Mouse (Mus musculus) myocyte (in vitro differentiated cells): ENCODE measurements around the gene Tas2r143. TPM values are rescaled to one million over a fixed set of nuclear protein-coding genes. Genes with fewer than 3 reads are reported as not detected.

Source experiments
- H3K27me3 ChIP-seq: one replicate; pipeline ENCODE4 v1.6.1; 2011; ENCODE audit not compliant: control insufficient read depth, insufficient read depth, insufficient read length
- H3K36me3 ChIP-seq: one replicate; pipeline ENCODE4 v1.6.1; 2011; ENCODE audit not compliant: control insufficient read depth, insufficient read depth
- H3K4me2 ChIP-seq: one replicate; pipeline ENCODE4 v1.6.1; 2011; ENCODE audit warnings: low read depth, control low read depth
- H3K4me3 ChIP-seq: one replicate; pipeline ENCODE4 v1.5.1; 2011; ENCODE audit warnings: mild to moderate bottlenecking, control low read depth, moderate library complexity
- H3K79me2 ChIP-seq: one replicate; pipeline ENCODE4 v1.6.1; 2011; ENCODE audit not compliant: control insufficient read depth, insufficient read depth
- H3ac ChIP-seq: one replicate; pipeline ENCODE4 v1.6.1; 2011; ENCODE audit not compliant: control insufficient read depth, insufficient read length
- CEBPB ChIP-seq: IDR thresholded peaks from 2 replicates; pipeline ENCODE4 v1.6.1; 2011; ENCODE audit warnings: mild to moderate bottlenecking, moderate library complexity; ENCODE audit not compliant: poor library complexity, insufficient read depth, severe bottlenecking
- E2F4 ChIP-seq: IDR thresholded peaks from one replicate; pipeline ENCODE4 v1.6.1; 2011; ENCODE audit warnings: mild to moderate bottlenecking, control low read depth, moderate library complexity; ENCODE audit not compliant: insufficient read depth
- MAX ChIP-seq: IDR thresholded peaks from one replicate; pipeline ENCODE4 v1.6.1; 2011; ENCODE audit warnings: low read depth, mild to moderate bottlenecking, control low read depth
- MYOD1 ChIP-seq, 3 experiments: IDR thresholded peaks; one replicate each; pipeline ENCODE4 v1.6.1; 2011; ENCODE audit warnings: control low read depth in 2 of 3, low read depth in 2 of 3, mild to moderate bottlenecking in 2 of 3, moderate library complexity in 1 of 3; ENCODE audit not compliant: insufficient read length in 2 of 3, control insufficient read depth in 1 of 3
- MYOG ChIP-seq, 3 experiments: IDR thresholded peaks; one replicate each; pipeline ENCODE4 v1.6.1; 2011; ENCODE audit warnings: control low read depth in 2 of 3, low read depth in 2 of 3, mild to moderate bottlenecking in 2 of 3; ENCODE audit not compliant: insufficient read length in 2 of 3, control insufficient read depth in 1 of 3, insufficient read depth in 1 of 3
- POLR2A ChIP-seq: IDR thresholded peaks from one replicate; pipeline ENCODE4 v1.6.1; 2011; ENCODE audit warnings: low read depth, mild to moderate bottlenecking, control low read depth, moderate library complexity; ENCODE audit not compliant: insufficient read length
- POLR2AphosphoS2 ChIP-seq: IDR thresholded peaks from one replicate; pipeline ENCODE4 v1.6.1; 2011; ENCODE audit warnings: low read depth, control low read depth; ENCODE audit not compliant: insufficient read length
- REST ChIP-seq: IDR thresholded peaks from one replicate; pipeline ENCODE4 v1.6.1; 2011; ENCODE audit warnings: mild to moderate bottlenecking, control low read depth, moderate library complexity; ENCODE audit not compliant: insufficient read depth, insufficient read length
- SRF ChIP-seq: IDR thresholded peaks from one replicate; pipeline ENCODE4 v1.6.1; 2011; ENCODE audit warnings: low read depth; ENCODE audit not compliant: control insufficient read depth, insufficient read length
- TCF12 ChIP-seq: IDR thresholded peaks from one replicate; pipeline ENCODE4 v1.6.1; 2011; ENCODE audit warnings: mild to moderate bottlenecking, control low read depth; ENCODE audit not compliant: poor library complexity, insufficient read depth, severe bottlenecking
- TCF3 ChIP-seq: IDR thresholded peaks from one replicate; pipeline ENCODE4 v1.6.1; 2011; ENCODE audit warnings: low read depth, control low read depth; ENCODE audit not compliant: insufficient read length
- USF1 ChIP-seq: IDR thresholded peaks from one replicate; pipeline ENCODE4 v1.6.1; 2011; ENCODE audit warnings: low read depth, mild to moderate bottlenecking, control low read depth, moderate library complexity
- polyA plus RNA-seq: library from polyadenylated mRNA; unstranded; fragments of >200 nt; fragmentation: generic; extraction: Trizol; gene quantifications from one replicate; pipeline ENCODE4 v1.2.1, GENCODE M21; 2012; ENCODE audit warnings: missing spikeins

Gene Tas2r143
- polyA plus RNA-seq, 1 experiment, result not detected

GRCm38 (mm10) chr6:42356913-42357312, 43.1 kb upstream of the Tas2r143 start:
- no peak for TF ChIP-seq MYOG (IDR thresholded peaks at IDR 0.05; ENCODE audit: control insufficient read depth in 1 of 3, insufficient read depth in 1 of 3, insufficient read length in 2 of 3, low read depth in 2 of 3)
- TF ChIP-seq REST, result no peak
- no peak for TF ChIP-seq POLR2AphosphoS2
- no peak for TF ChIP-seq TCF3
- no peak for TF ChIP-seq TCF12
- no peak for TF ChIP-seq SRF
- no peak for TF ChIP-seq CEBPB
- no peak for TF ChIP-seq MAX
- no peak for TF ChIP-seq POLR2A
- TF ChIP-seq E2F4, result no peak
- Histone ChIP-seq H3K4me3 (no peak overlapping the region), H3K4me2 (peak overlapping the region; percentile 89), H3K79me2 (peaks cover 45% of the 10 kb centered on the region), H3K27me3 (no peaks in the 10 kb centered on the region), H3ac (no peak overlapping the region), H3K36me3 (peaks cover 74% of the 10 kb centered on the region)

GRCm38 (mm10) chr6:42357901-42358300, 42.1 kb upstream of the Tas2r143 start:
- Histone ChIP-seq H3K27me3 (no peaks in the 10 kb centered on the region), H3K4me3 (no peak overlapping the region), H3K79me2 (peaks cover 35% of the 10 kb centered on the region), H3K36me3 (peaks cover 64% of the 10 kb centered on the region), H3K4me2 (no peak overlapping the region), H3ac (no peak overlapping the region)
- peak; percentile 40 for TF ChIP-seq POLR2AphosphoS2
- no peak for TF ChIP-seq REST
- no peak for TF ChIP-seq SRF
- no peak for TF ChIP-seq MYOG (IDR thresholded peaks at IDR 0.05; ENCODE audit: control insufficient read depth in 1 of 3, insufficient read depth in 1 of 3, insufficient read length in 2 of 3, low read depth in 2 of 3)
- no peak for TF ChIP-seq E2F4
- no peak for TF ChIP-seq MAX

- no peak overlapping the region for H3ac ChIP-seq
- no peak overlapping the region for H3K4me3 ChIP-seq
- peaks cover 54% of the 10 kb centered on the region for H3K36me3 ChIP-seq
- H3K79me2 ChIP-seq, result peaks cover 25% of the 10 kb centered on the region
- H3K27me3 ChIP-seq, result no peaks in the 10 kb centered on the region
- TF ChIP-seq SRF (no peak), MAX (no peak), REST (no peak), CEBPB (no peak), E2F4 (no peak), POLR2A (peak; percentile 41), TCF3 (no peak), TCF12 (no peak), MYOG (IDR thresholded peaks at IDR 0.05; ENCODE audit: control insufficient read depth in 1 of 3, insufficient read depth in 1 of 3, insufficient read length in 2 of 3, low read depth in 2 of 3) (no peak), USF1 (no peak), POLR2AphosphoS2 (peak; percentile 67), MYOD1 (IDR thresholded peaks at IDR 0.05; ENCODE audit: control insufficient read depth in 1 of 3, insufficient read length in 2 of 3, low read depth in 2 of 3) (no peak)
- no peak overlapping the region for H3K4me2 ChIP-seq
These were observed 41.1 kb upstream of the Tas2r143 start for GRCm38 (mm10) chr6:42358901-42359300.

- Histone ChIP-seq H3K27me3 (no peaks in the 10 kb centered on the region), H3ac (no peak overlapping the region), H3K36me3 (peaks cover 54% of the 10 kb centered on the region), H3K4me3 (no peak overlapping the region), H3K4me2 (no peak overlapping the region), H3K79me2 (peaks cover 19% of the 10 kb centered on the region)
- TF ChIP-seq MAX (no peak), POLR2AphosphoS2 (peak; percentile 96), POLR2A (peak; percentile 52)
These were observed 40.5 kb upstream of the Tas2r143 start for GRCm38 (mm10) chr6:42359364-42360147.

GRCm38 (mm10) chr6:42360231-42360840, 39.7 kb upstream of the Tas2r143 start:
- Histone ChIP-seq H3ac (no peak overlapping the region), H3K79me2 (peaks cover 11% of the 10 kb centered on the region), H3K27me3 (no peaks in the 10 kb centered on the region), H3K4me3 (no peak overlapping the region), H3K4me2 (no peak overlapping the region), H3K36me3 (peaks cover 46% of the 10 kb centered on the region)
- TF ChIP-seq TCF12 (no peak), MAX (no peak), POLR2AphosphoS2 (peak; percentile 69), E2F4 (no peak), REST (no peak), TCF3 (no peak), CEBPB (no peak), SRF (no peak), POLR2A (peak; percentile 54), MYOD1 (IDR thresholded peaks at IDR 0.05; ENCODE audit: control insufficient read depth in 1 of 3, insufficient read length in 2 of 3, low read depth in 2 of 3) (no peak), USF1 (no peak), MYOG (IDR thresholded peaks at IDR 0.05; ENCODE audit: control insufficient read depth in 1 of 3, insufficient read depth in 1 of 3, insufficient read length in 2 of 3, low read depth in 2 of 3) (no peak)
